Mouse (Mus musculus): ENCODE data around the gene Cd27.
"Not testable (repeated sequence)": the region's sequence is repeated elsewhere in the genome, so short reads cannot be mapped to it uniquely, and the experiment has no call there.

DNA sequence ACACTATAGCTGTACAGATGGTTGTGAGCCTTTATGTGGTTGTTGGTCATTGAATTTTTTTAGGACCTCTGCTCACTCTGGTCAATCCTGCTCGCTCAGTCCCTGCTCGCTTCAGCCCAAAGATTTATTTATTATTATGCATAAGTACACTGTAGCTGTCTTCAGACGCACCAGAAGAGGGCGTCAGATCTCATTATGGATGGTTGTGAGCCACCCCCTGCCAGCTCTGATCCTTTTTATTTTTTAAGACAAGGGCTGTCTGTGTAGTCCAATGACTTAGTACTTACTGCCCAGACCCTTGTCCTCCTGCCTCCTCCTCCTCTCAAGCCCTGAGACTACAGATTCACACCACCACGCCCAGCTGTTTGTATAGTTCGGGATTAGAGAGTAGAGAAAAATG, 29.8 kb upstream of the Cd27 start:
- TF ChIP-seq EP300 (IDR thresholded peaks at IDR 0.05): not testable (repeated sequence)
- TF ChIP-seq CTCF (IDR thresholded peaks at IDR 0.05): peak; percentile 16
